Mouse (Mus musculus) erythroblast, adult 5-6 weeks (primary cell): ENCODE data around the gene Tmem229b. TPM values are rescaled to one million over a fixed set of nuclear protein-coding genes. Genes with fewer than 3 reads are reported as not detected.
"Not testable (repeated sequence)": the region's sequence is repeated elsewhere in the genome, so short reads cannot be mapped to it uniquely, and the experiment has no call there.

Source experiments
- ATAC-seq: replicated peaks from 2 replicates; pipeline ENCODE4 v1.8.0; 2016; ENCODE audit warnings: moderate number of reproducible peaks, mild to moderate bottlenecking, moderate TSS enrichment, inconsistent platforms; ENCODE audit not compliant: poor library complexity, low FRiP score, severe bottlenecking
- total RNA-seq, 2 experiments: library from RNA; stranded (forward) in 1 of 2; stranded (reverse) in 1 of 2; fragments of 150-400 nt in 1 of 2; fragments of 200-764, 138-1000 nt in 1 of 2; gene quantifications; 2 replicates each; pipeline versions ENCODE4 v1.2.3 to v1.2.4; 2015 to 2017; ENCODE audit warnings: low replicate concordance in 2 of 2

The Tmem229b gene
- total RNA-seq, 2 experiments from 2014 or later, result 7.1 to 9.5 TPM

DNA sequence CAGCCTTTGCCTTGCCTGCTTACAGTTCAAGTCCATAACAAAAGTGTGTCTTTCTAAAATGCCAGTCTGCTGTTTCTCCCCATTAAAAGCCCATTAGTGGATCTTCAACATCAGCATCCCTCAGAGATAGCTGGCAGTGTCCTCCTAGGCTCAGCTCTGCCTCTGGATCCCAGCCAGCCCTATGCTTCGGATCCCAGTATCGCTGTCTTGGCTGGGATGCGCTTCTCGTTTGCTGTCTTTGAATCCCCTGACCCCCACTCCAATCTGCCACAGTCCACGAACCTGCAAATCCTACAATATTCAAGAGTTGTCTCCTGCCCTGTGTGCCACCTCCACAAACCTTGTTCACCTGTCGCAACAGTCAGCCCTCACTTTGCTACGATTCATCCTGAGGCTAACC lies 36.7 kb downstream of the Tmem229b start:
- ATAC-seq, result no peak

DNA sequence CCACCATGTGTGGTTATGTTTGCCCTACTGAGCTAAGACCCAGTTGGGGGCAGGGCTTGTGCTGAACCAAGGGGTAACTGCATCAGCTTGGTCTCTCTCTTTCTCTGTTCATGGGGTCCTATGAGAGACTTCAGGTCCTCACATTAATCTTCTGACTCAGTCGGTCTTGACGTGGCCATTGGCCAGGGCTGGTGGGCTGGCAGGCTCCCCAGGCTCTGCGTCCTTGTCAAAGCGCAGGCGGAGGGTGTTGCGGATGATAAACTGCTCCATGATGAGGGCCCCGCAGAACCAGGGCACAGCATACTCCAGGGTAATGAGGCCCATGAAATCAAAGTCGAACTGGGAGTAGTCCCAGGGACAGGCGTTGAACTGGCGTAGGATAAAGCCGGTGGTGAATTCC lies 42.9 kb downstream of the Tmem229b start:
- not testable (repeated sequence) for ATAC-seq

DNA sequence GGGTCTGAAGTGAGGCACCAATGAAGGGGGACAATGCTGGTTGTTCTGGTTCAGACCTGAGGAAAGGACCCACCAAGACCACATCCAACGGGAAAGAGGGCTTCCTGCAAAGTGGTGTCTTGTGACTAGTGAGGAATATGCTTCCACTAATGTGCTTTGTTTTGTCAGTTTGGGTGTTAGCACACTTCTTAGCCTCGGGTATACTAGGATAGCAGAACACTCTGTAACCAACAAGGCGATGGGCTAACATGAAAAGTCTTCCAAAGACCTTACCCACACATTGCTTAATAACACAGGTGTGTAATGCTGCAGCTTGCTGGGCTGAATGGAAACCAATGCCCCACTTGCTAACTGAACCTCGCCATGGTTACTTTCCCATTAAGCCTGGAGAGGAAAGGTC lies 51.0 kb downstream of the Tmem229b start:
- no peak for ATAC-seq

DNA sequence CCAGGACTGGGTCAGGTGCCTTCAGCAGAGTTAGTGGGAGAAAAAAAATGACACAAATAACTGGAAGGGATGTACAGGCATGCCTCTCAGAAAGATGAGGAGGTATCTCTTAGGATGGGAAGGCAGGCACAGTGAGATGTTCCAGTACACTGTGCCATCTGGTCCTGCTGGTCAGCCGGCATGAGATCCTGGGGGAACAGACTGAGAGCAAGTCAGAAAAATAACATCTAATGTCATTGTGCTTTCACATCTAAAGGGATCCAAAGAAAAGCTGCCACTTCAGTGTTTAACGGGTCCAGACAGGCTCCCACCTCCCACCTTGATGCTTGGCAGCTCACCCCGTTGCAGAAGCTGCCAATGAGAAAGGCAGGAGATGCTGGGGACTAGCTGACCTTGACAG lies 54.9 kb downstream of the Tmem229b start:
- ATAC-seq, result no peak

DNA sequence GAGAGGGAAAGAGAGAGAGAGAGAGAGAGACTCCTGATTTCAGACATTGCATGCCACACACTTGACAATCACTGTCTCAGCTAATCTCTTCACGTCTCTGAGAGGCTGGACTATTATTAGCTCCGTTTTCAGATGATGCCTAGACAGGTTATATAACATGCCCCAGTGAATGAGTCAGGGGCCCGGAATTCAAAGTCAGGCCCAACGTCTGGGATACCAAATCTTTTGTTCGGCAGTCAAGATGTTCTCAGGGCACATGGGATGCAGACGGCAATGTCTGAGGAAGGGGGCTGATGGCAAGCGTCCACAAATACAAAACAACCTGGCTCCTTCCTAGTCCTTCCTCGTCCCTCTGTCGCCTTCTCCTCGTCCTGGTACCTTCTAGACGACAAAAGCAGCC lies 55.4 kb downstream of the Tmem229b start:
- ATAC-seq, result no peak

DNA sequence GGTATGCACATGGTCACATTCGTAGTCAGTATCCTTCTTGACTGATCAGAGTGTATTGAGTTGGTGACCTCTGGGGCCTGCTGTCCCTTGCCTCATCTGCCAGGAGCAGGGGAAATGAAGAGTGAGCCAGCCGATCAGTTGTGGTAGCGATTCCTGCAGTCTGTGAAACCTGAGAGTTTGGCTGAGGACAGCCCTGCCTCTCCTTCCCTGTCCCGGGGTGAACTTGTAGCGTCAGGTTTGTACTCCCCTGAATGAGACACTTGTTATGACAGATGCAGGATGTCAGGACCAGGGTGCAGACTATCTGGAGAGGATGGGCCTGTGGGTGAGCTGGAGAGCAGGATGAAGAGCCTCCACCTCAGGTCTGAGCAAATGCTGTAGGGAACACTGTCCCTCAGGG lies 59.8 kb downstream of the Tmem229b start:
- ATAC-seq, result no peak

DNA sequence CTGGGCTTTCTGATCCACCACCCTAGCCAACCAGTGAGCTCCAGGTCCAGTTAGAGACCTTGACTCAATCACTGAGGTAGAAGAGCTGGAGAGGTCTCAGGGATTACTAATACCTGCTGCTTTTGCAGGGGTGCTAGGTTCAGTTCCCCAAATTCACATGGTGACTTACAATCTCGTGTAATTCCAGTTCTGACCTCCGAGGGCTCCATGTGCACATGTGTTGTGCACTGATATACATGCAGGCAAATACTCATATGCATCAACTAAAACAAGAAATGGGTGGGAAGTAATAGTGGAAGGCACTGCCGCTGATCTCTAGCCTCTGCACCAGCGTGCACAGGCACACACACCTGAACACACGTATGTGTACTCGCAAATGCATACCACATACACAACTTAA lies 60.3 kb downstream of the Tmem229b start:
- ATAC-seq, result no peak

DNA sequence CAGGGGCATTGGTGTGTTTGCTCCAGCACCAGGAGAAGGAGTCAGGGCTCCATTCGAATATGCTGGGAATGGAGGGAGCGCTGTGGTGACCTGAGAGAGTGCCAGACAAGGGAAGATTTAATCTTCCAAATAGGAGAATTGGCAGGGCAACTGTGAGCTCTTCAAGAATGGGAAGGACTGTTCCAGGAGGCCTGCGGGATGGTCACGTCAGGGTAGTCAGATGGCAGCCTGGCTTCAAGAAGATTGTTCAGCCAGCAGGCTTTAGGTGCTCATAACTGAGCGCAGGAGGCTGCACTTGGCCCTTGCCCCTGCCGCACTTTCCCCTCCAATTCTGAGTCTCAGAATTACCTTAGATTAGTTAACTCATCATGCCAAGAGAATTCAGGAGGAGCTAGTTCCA lies 64.5 kb downstream of the Tmem229b start:
- no peak for ATAC-seq

DNA sequence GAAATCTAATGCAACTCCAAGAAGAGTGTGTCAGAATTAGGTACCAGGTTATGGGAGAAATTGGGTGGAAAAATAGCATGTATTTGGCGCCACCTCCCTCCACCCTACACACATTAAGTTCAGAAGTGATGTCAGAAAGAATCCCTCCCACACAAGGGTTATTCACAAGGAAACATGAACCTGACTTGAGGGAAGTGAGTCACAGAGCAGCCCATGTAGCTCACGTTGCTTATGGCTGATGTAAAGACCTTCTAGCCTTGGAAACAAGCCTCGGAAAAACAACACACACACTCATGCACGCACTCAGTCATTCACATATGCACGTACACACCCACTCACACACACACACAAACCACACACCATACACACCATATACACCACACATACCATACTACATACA lies 67.3 kb downstream of the Tmem229b start:
- no peak for ATAC-seq

DNA sequence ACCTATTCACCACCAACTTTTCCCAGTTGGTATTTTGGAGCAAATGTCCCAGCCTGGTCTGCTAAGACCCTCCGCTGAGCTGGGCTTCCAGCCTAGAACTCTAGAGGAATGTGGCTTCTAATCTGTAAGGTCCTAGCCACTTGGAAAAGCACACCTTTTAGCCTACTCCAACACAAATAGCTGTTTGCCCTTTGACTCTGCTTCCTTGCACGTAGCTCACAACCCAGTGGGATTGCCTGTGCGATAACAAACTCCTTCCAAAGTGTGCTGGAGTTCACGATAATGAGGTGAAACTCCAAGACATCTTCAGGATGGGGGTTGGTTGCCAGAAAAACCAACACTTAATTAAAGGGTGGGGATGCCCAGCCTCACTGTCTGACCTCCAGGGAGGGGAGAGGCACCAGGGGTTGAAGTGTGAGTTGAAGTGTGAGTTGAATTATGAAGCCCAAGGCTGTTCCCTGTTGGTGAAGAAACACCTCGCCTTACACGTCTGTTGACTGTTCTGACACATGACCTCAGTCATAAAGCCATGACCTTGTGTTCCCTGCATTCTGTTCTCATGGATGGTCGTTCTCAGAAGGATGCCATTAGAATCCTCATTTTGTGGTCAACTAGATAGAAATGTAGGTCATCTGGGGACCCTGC lies 67.9 kb downstream of the Tmem229b start:
- no peak for ATAC-seq

DNA sequence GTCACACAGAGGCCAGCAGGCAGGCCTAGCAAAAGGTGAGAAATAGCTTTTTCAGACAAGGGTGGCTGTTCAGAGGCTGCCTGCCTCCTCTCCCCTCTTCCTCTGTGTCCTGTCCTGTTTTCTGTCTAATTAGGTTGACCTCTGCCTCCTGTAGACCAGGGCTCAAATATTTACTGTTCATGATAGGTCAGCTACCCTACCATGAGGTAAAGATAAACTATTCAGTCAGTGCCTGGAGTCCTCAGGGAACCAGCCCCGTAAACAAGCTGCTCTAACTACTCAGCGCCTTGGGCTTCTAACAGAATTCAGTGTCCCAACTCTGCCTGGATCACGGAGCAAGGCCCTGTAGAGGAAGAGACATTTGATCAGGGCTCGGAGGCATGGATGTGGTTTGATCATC lies 70.9 kb downstream of the Tmem229b start:
- ATAC-seq, result no peak

DNA sequence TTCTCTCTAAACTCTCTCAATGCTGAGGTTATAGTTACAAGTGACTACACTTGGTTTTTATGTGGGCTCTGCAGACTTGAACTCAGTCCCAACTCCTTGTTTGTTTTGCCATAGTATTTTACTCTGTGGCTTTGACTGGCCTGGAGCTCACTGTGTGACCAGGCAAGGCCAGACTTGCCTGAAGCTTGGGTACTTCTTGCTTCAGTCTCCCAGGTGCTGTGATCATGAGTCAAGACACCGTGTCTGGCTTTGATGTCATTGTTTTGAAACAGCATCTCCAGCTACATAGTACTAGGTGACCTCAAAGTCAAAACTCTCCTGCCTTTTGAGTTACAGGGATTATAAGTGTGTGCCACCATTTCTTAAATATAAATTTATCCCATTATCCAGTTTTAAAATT lies 77.5 kb downstream of the Tmem229b start:
- no peak for ATAC-seq

DNA sequence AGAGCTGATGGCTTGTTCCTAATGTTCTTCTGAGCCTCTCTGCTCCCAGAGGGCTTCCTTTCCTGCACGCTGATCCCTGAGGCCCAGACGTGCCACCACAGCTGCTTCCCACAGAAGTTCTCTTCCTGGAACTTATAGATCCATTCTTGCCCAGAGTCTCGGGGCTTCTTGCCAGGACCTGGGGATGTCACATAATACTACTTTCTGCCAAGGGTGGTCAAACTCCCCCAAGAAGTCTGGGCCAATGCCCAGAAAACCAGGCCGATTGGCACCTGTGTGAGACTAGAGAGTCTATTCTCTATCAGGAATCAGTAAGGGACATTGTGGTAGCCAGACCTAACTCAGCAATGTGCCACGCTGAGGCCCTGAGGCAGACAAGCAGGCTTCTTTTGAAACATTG lies 80.1 kb downstream of the Tmem229b start:
- ATAC-seq, result no peak

DNA sequence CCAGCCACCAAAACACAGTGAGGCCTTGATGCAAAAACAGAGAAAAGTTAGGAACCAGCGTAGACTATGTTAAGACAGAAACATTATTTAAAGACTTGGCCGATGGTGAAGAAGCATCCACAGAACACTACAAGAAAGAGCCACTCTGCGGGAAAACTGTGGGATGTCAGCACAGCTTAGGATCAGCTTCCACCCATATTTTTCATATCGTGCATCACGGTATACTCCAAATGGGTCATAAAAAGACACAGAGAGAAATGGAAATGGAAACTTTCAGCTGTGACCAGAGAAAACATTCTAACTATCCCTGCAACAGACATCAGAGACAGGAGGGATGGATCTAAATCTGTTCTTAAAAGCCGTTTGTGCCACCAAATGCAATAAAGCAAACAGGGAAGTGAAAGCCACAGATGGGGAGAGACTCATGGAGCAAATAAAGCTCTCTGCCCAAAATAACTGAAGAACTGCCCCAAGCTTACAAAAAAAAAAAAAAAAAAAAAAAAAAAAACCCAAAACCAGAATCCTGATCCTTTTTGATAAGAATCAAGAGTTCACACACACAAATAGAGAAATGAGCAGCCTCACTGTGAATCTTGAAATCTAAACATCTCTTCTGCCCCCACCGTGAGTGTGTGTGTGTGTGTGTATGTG lies 83.8 kb downstream of the Tmem229b start:
- ATAC-seq, result no peak

DNA sequence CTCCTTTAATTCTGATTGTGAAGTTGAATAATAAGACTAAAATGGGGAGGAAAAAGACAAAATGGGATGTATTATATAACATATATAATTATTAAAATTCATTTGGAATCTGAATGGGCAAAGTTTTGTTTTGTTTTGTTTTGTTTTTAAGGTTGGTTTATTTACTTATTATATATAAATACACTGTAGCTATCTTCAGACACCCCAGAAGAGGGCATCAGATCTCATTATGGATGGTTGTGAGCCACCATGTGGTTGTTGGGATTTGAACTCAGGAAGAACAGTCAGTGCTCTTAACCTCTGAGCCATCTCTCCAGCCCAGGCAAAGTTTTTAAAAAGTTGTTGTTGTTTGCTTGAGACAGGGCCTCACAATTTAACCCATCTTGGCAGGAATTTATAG lies 84.5 kb downstream of the Tmem229b start:
- not testable (repeated sequence) for ATAC-seq

DNA sequence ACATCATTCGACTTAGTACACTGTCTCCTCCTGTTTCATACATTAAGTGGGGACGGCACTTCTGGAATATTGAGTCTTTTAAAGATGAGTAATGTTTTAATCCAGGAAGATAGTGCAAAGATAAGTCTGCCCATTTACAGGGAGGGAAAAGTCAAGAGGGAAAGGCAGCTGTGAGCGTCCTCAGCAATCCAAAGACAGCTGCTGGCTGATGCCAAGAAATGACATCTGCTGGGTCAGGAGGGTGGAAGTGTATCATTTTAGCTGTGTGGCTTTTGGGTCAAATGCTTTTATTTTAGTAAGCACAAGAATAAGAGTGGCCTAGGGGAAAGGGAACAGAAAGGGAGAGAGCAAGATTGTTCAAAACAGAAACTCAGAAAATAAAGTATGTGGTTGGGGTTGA lies 85.4 kb downstream of the Tmem229b start:
- no peak for ATAC-seq

DNA sequence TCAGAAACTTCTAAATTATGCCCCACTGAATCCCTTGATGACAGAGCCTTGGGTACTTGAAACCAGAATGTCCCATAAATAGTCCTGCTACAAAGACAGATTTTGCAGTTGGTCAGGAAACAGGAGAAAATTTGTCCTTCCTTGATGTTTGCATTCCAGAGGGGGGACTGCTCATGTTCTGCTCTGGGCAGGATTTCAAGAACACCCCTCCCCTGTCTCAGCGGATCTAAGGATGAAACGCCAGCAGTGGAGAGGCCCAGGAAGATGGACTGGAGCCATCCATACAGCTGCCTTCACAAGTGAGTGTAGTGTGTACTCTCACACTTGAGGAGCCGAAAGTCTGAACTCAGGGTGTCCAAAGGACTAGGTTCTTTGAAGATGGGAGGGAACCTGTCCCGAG lies 86.0 kb downstream of the Tmem229b start:
- ATAC-seq, result no peak

DNA sequence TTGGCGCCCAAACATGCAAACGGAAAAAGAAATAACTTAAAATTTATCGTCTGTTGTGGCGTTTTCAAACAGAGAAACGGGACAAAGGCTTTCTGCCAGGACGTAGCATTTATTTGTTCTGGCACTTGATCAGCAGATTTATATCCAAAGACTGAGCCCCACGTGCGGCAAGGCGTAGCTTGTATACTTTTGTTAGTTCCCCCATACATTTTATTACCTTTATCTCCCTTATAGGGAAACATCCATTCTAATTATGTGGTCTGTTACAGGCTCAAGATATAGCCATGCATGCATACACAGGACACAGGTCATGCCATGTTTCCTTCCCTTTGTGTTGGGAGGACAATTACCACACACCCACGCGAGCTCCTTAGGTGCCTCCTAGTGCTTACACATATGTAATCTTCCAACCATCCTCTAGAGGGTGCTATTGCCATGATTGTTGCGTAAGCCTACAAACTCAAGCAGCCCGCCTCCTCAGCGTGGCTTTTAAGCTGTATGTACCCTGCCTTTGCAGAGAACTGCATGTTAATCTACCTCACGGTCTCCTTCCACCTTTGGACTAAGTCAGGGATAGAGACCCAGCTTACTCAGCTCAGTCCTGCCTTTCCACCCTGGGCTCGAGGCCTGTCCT lies 88.2 kb downstream of the Tmem229b start:
- peak; percentile 85 for ATAC-seq

DNA sequence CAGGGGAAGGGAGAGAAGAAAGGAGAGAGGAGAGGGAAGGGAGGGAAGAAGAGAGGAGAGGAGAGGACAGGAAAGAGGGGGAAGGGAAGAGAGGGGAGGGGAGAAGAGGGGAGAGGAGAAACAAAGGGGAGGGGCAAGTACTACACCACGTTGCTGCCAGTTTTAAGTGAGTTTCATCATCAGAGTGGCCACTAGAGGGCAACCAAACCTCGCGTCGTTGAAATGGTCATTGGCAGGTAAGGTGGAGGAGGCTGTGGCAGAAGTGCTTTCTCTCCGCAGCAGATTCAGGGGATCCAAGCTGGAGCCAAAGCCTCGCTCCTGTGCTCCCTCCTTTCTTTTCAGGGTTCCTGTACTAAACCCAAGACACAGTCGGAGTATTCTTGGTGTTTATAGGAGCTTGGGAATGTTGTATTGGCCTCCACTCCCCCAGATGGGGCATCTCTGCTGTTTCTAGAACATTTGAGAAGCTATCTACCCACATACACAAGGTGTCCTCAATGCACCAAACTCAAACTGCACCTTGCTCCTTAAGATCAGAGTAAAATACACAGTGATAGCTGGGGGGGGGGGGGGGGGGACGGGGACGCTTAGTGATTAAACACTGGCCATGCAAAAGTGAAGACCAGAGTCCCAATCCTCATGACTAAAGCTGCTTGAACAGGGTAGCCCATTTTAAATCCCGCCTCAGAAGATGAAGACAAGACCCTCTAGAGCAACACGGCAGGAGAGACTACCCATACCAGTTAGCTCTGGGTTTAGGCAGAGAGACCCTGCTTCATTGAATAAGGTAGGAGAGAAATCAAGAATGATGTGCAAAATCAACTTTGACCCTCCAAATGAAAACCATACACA lies 89.0 kb downstream of the Tmem229b start:
- ATAC-seq, result peak; percentile 87

DNA sequence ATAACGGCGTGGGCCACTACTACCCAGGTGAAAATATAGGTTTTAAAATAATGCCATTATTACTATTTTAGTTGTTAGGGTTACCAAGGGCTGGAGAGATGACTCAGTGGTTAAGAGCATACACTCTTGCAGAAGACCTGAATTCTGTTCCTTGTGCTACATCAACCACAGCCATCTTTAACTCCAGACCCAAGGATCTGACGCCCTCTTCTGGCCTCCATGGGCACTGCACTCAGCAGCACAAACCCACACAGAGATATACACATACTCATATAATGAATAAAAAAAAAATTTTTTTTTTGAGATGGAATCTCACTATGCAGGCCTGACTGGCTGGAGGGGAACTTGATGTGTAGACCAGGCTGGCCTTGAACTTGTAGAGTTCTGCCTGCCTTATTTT lies 91.1 kb downstream of the Tmem229b start:
- ATAC-seq, result no peak

DNA sequence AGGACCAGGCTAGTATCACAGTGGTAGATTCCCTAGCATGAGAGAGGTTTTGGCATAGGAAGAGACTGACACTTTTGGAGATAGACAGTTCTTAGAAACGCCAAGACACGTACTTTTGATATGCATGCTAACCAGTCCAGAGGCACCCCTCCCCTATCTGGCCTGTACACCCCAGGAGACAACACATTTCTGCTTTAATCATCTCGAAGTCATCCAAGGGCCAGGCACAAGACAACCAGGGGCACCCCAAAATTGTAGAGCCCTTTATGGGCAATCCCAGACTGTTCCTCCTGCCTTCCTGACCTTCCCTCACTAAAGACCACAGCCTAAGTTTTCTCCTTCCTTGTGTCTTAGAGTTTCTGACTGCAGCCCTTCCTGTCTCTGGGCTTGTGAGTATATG lies 91.9 kb downstream of the Tmem229b start:
- ATAC-seq, result no peak
